Mouse (Mus musculus) erythroblast, embryonic 14.5 days (primary cell): ENCODE measurements around the gene Lmf2. TPM values are rescaled to one million over a fixed set of nuclear protein-coding genes. Genes with fewer than 3 reads are reported as not detected.

Source experiments
- H3K27me3 ChIP-seq: 2 replicates; pipeline ENCODE4 v1.6.1; 2012; ENCODE audit warnings: inconsistent platforms; ENCODE audit not compliant: control insufficient read depth
- H3K36me3 ChIP-seq: 2 replicates; pipeline ENCODE4 v1.6.1; 2012; ENCODE audit warnings: mild to moderate bottlenecking, inconsistent platforms; ENCODE audit not compliant: control insufficient read depth
- H3K4me1 ChIP-seq: 2 replicates; pipeline ENCODE4 v1.6.1; 2012; ENCODE audit warnings: inconsistent platforms; ENCODE audit not compliant: control insufficient read depth
- H3K4me3 ChIP-seq: replicated peaks from 2 replicates; pipeline ENCODE3; 2012; ENCODE audit warnings: moderate library complexity, mild to moderate bottlenecking, inconsistent platforms
- H3K9me3 ChIP-seq: 2 replicates; pipeline ENCODE4 v1.6.1; 2012; ENCODE audit warnings: low read length, inconsistent platforms, mixed read lengths; ENCODE audit not compliant: control insufficient read depth
- GATA1 ChIP-seq: IDR thresholded peaks from 2 replicates; pipeline ENCODE4 v1.6.1; 2012; ENCODE audit warnings: low read length, inconsistent platforms, mixed read lengths
- TAL1 ChIP-seq: IDR thresholded peaks from 3 replicates; pipeline ENCODE4 v1.6.1; 2012; ENCODE audit warnings: low read length, inconsistent platforms, mixed read lengths
- polyA plus RNA-seq: library from polyadenylated mRNA; stranded (reverse); fragments of >175 nt; gene quantifications from 2 replicates; pipeline ENCODE4 v1.2.3, GENCODE M21; 2012

The Lmf2 gene
- polyA plus RNA-seq, 1 experiment: 29.8 TPM

DNA sequence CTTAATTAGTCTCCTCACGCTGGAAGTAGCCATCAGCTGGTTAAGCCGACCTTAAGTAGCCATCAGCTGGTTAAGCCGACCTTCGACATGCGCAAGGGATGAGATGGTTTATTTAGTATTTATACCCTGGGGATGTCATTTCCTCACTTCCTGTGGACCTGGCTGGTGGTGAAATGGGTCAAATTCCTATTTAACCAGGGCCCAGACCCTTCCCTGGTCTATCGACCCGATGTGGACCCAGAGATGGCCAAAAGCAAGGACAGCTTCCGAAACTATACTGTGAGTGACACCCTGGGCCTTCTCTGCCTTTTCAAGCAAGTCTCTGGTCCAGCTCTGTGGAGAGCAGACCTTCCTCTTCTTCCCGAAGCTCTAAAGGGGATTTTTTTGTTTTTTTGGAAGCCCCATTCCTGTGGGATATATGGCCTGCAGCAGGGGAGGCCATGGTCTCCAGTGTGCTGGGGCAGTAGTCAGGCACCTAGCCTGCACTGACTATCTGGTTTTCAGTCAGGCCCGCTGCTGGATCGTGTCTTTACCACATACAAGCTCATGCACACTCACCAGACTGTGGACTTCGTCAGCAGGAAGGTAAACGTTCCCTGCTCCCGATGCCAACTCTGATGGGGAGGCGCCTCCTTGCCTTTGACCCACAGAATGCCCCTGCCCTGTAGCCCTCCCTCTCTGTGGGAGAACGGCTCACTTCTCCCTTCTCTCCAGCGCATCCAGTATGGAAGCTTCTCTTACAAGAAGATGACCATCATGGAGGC lies 20.5 kb downstream of the Lmf2 start:
- H3K9me3 ChIP-seq: no peaks in the 10 kb centered on the region

DNA sequence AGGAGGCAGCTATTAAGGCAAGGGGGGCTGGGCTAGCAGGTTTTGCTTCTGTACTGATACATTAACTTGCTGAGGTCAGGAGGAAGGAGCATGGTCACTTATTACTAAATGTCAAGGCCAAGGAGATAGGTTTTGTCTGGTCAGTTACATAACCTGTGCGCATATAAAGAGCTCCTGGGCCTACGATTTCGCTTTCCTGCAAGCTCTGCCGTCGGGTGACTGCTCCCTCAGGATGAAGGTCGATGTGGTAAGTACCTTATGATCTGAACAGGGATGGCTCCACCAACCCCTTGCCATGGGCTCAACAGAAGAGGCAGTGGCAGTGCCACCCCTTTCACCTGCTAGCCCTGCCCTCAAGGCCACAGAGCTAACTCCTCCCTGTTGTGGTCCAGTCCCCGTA lies 21.2 kb downstream of the Lmf2 start, which contains the start of gene Miox:
Miox (plus strand) TSS at position 128 of the 400 bp plus-strand sequence.
- no peaks in the 10 kb centered on the region for H3K36me3 ChIP-seq
- H3K4me1 ChIP-seq: no peaks in the 10 kb centered on the region
- H3K27me3 ChIP-seq: peaks cover 3% of the 10 kb centered on the region; the same call in 1 of the 2 replicates
- H3K4me3 ChIP-seq: no peak within 1 kb of the TSS
- no peak for TF ChIP-seq TAL1
- TF ChIP-seq GATA1: no peak
- H3K9me3 ChIP-seq: no peaks in the 10 kb centered on the region

More for the DNA sequence above, 20.5 kb downstream of the Lmf2 start:
- Histone ChIP-seq H3K4me1 (no peaks in the 10 kb centered on the region), H3K4me3 (no peak overlapping the region), H3K27me3 (peaks cover 3% of the 10 kb centered on the region; the same call in 1 of the 2 replicates), H3K36me3 (no peaks in the 10 kb centered on the region)
- TF ChIP-seq TAL1 (no peak), GATA1 (no peak)

DNA sequence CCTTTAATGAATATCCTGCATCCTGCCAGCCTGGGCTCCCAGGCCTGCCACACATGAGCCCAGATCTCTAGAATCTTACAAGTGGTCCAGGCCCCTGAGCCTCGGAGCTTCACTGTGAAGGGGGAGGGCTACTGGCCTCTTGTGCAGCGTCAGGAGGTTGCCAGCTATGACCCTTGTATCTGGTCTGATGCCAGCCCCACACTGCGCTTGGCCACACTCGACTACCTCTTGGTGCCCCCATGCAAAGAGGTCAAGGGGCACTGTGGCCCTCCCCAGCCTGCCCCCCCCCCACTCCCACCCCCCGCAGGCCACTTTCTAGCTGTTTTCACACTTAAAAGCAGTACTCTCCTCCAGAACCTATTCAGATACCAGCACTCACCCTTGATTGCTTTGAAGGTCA lies 29.0 kb downstream of the Lmf2 start:
- Histone ChIP-seq H3K27me3 (peaks cover 27% of the 10 kb centered on the region), H3K36me3 (no peaks in the 10 kb centered on the region), H3K4me3 (no peak overlapping the region), H3K4me1 (peaks cover 14% of the 10 kb centered on the region), H3K9me3 (no peaks in the 10 kb centered on the region)
- no peak for TF ChIP-seq TAL1
- TF ChIP-seq GATA1: no peak

DNA sequence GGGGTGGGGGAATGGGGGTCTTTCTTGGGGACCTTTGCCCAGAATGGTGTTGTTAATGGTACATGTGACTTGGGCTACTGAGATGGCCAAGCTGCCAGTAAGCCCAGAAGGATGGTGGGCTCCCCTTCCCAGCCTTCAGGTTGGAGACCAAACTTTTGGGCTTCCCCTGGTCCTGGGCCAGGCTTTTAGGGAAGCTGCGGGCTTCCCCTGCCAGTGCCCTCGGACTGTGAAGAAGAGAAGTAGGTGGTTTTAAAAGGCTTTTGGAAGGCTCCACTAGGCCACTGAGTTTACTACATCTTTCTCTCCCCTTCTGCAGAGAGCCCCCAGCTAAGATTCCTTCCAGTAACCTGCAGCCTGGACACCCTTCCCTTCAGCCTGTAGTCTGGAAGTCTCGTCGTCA lies 31.8 kb downstream of the Lmf2 start:
- peaks cover 29% of the 10 kb centered on the region for H3K27me3 ChIP-seq
- no peaks in the 10 kb centered on the region for H3K36me3 ChIP-seq
- H3K4me3 ChIP-seq: peak overlapping the region; percentile 63
- TF ChIP-seq TAL1: no peak
- no peak for TF ChIP-seq GATA1
- peaks cover 25% of the 10 kb centered on the region for H3K4me1 ChIP-seq
- H3K9me3 ChIP-seq: no peaks in the 10 kb centered on the region

DNA sequence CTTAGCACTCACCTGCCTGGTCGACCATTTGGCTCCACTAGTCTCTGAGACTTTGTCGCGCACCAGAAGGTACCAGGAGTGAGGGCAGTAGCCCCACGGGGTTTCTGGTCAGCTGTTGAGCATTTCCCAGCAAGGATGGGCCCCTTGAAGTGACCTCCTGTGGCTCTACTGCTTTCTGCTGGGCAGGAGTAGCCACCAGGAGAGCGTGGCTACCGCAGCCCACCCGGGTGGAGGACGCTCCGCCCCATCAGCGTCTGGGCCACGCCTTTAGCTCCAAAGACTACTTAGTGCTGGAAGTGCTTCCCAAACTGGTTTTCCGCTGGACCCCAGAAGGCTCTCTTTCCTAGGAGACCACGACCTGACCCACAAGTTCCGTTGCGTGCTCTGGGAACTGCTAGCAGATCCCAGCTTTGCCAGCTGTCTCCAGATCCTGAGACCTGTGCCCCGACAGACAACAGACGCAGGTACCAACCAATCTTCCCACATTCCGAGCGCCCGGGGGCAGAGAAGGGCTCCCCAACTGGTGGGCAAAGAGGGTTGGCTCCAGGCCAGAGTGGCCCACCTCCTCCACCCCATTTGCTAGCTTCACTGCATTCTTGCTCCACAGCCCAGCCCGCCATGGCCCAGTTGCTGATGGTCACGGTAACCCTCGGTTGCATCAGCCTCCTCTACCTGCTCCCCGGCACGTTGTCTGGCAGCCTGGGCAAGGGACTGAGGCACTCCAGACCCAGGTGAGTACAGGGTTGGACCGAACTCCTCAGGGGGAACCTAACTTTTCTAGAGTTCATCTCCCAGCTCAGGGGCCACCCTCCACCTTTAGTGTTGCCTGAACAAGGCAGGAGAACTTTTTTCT lies 32.6 kb downstream of the Lmf2 start, which contains the start of gene Adm2:
Adm2 (plus strand) TSS at position 51 of the 853 bp plus-strand sequence.
- no peak for TF ChIP-seq GATA1
- no peak for TF ChIP-seq TAL1

DNA sequence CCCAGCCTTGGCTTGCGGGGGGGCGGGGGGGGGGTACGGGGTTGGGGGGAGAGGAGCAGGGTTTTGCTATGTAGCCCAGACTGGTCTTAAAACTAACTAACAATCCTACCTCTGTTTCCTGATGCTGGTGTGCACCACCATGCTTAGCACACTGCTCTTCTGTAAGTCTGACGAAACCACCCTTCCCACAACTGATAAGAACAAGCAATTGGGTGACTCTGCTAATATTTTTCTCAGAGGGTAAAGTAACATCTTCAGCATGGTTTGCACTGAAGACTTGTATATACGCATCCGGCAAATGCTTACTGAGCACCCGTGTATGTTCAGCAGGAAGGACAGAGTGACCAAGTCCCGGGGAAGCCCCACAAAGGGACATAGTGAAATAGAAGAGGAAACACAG lies 34.2 kb downstream of the Lmf2 start:
- Histone ChIP-seq H3K9me3 (no peaks in the 10 kb centered on the region), H3K36me3 (no peaks in the 10 kb centered on the region), H3K4me1 (peaks cover 25% of the 10 kb centered on the region), H3K4me3 (no peak overlapping the region), H3K27me3 (peaks cover 27% of the 10 kb centered on the region)
- no peak for TF ChIP-seq TAL1
- TF ChIP-seq GATA1: peak; percentile 28; the same call in 1 of the 2 replicates

More for the DNA sequence above, 32.6 kb downstream of the Lmf2 start, which contains the start of gene Adm2:
- H3K27me3 ChIP-seq: peaks cover 29% of the 10 kb centered on the region
- H3K4me3 ChIP-seq: peak within 1 kb of the TSS; percentile 63
- H3K9me3 ChIP-seq: no peaks in the 10 kb centered on the region
- H3K4me1 ChIP-seq: peaks cover 25% of the 10 kb centered on the region
- H3K36me3 ChIP-seq: no peaks in the 10 kb centered on the region

DNA sequence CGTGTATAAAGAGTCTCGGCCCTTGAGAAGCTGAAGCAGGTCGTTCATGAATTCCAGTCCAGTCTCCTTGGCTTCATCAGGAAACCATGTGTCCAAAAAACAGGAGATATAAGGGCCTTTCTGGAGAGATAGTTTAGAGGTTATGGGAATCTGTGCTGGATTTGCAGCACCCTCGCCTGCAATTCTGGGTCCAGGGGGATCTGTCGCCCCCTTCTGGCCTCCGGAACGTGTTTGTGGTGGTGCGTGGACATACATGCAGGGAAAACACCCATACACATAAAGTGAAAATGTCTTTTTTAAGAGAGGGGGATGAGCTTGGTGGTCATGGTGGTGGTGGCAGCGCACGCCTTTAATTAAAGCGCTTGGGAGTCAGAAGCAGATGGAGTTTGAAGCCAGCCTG lies 39.3 kb downstream of the Lmf2 start:
- H3K36me3 ChIP-seq: peaks cover 13% of the 10 kb centered on the region
- no peak for TF ChIP-seq GATA1
- TF ChIP-seq TAL1: no peak
- H3K27me3 ChIP-seq: 0 out of 2 replicates have a peak, but pooled peaks cover 3% of the 10 kb centered on the region
- H3K4me3 ChIP-seq: peak overlapping the region; percentile 70
- peaks cover 50% of the 10 kb centered on the region for H3K4me1 ChIP-seq
- H3K9me3 ChIP-seq: no peaks in the 10 kb centered on the region

DNA sequence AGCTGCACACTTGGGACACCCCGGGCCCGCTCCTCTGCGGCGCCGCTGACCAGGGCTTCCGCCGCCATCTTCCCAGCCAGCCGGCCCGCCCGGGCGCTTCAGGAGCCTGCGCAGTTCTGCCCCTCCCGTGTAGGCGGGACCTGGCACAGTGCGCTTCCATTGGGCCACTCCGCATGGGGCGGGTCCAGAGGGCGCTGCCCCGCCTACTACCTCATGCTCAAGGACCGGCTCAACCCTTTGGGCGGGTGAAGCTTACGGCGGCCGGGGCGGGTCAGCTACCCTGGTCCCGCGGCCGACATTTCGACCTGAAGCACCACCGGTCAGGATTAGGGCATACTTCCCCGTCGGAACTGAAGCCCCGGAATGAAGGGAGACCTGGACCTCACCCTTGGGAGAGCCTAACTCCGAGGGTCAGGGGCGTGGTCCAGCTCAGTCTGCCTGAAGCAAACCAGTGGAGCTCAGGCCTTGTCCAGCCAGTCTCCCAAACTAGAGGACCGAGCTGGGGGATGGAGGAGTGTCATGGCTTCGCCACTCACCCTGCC lies 40.2 kb downstream of the Lmf2 start, which contains the start of gene Sbf1:
Sbf1 (minus strand) TSS at position 122 of the 542 bp plus-strand sequence.
- Histone ChIP-seq H3K9me3 (no peaks in the 10 kb centered on the region), H3K4me3 (peak within 1 kb of the TSS; percentile 70), H3K27me3 (no peaks in the 10 kb centered on the region), H3K36me3 (peaks cover 13% of the 10 kb centered on the region), H3K4me1 (peaks cover 51% of the 10 kb centered on the region)
- no peak for TF ChIP-seq GATA1
- no peak for TF ChIP-seq TAL1
